In genomic region chr14:120397871-120398647, GRCm38 (mm10) we compare ENCODE assay signal across 8 mouse cellular contexts.
DNase-seq lines count a peak whose midpoint lies in the region; ATAC-seq lines count a peak whose summit lies in the region.

No protein-coding gene starts in this region.

- ATAC-seq in common myeloid progenitor, adult 5-6 weeks (replicated peaks; ENCODE audit: low read depth, poor library complexity, severe bottlenecking), result peak; percentile 97

- DNase-seq in adipocyte (ENCODE audit: low spot score), result peak; percentile 85
- DNase-seq in gastrocnemius, postnatal 14 days, result peak; percentile 72
- DNase-seq in induced T-regulatory cell, adult 2 months (ENCODE audit: low read depth), result peak; percentile 68
- peak; percentile 72 to 79 for DNase-seq in left cerebral cortex, adult 18-20 months (ENCODE audit: low spot score in 2 of 2)
- peak; percentile 81 to 88 for DNase-seq in lung, postnatal 4 days
- DNase-seq in retina, postnatal 7 days (ENCODE audit: low read depth, low spot score), result peak; percentile 65
- peak; percentile 68 for DNase-seq in yolk sac, embryonic 10.5 days (ENCODE audit: low spot score)

- intact Hi-C loops in gastrocnemius, postnatal 14 days (cut with DNase I; ENCODE audit: low total_unique reads), result loop anchor here (10.0 kb wide), 1 partner anchor 253 kb away; no protein-coding TSS in a partner anchor

Comparison
In these comparisons a context has a peak if more than half of its experiments do, and no peak if none do; other contexts are left out.
1. Peak in every context shown above with its lines: DNase-seq and ATAC-seq.